Mouse (Mus musculus): ENCODE results near the gene Cwc25. TPM values are rescaled to one million over a fixed set of nuclear protein-coding genes. Genes with fewer than 3 reads are reported as not detected.

Cwc25 gene
- polyA plus RNA-seq, 1 experiment from 2014 or later: 18.0 TPM

Small RNA genes lying within 50 kb of the gene (microRNA-seq; reads per million reads assigned to microRNA genes)
- gene Mir8102: 0.66 reads per million

Other genes starting within 250 kb of the Cwc25 start
- 10.8 and 11.6 TPM in 2 replicates for gene Srcin1, start 190.4 kb downstream of the Cwc25 start, polyA plus RNA-seq (2015; fragmentation: Nextera tagmentation; extraction: Ambion mirVana)
- gene Epop, start 136.9 kb downstream of the Cwc25 start, polyA plus RNA-seq (2015; fragmentation: Nextera tagmentation; extraction: Ambion mirVana): 4.6 and 5.8 TPM in 2 replicates
- 4.3 and 4.7 TPM in 2 replicates for gene Mllt6, start 103.1 kb downstream of the Cwc25 start, polyA plus RNA-seq (2015; fragmentation: Nextera tagmentation; extraction: Ambion mirVana)
- 17.4 and 19.5 TPM in 2 replicates for gene Cisd3, start 80.7 kb downstream of the Cwc25 start, polyA plus RNA-seq (2015; fragmentation: Nextera tagmentation; extraction: Ambion mirVana)
- gene Pcgf2, start 66.1 kb downstream of the Cwc25 start, polyA plus RNA-seq (2015; fragmentation: Nextera tagmentation; extraction: Ambion mirVana): 18.1 and 18.8 TPM in 2 replicates
- gene Psmb3, start 63.2 kb downstream of the Cwc25 start, polyA plus RNA-seq (2015; fragmentation: Nextera tagmentation; extraction: Ambion mirVana): 460 and 475 TPM in 2 replicates
- gene Pip4k2b, start 21.9 kb downstream of the Cwc25 start, polyA plus RNA-seq (2015; fragmentation: Nextera tagmentation; extraction: Ambion mirVana): 4.1 and 4.8 TPM in 2 replicates
- gene 1700001P01Rik, start 9.4 kb upstream of the Cwc25 start, polyA plus RNA-seq (2015; fragmentation: Nextera tagmentation; extraction: Ambion mirVana): 0.39 and 0.75 TPM in 2 replicates
- gene Rpl23, start 15.9 kb upstream of the Cwc25 start, polyA plus RNA-seq (2015; fragmentation: Nextera tagmentation; extraction: Ambion mirVana): 327 and 370 TPM in 2 replicates
- gene Lasp1, start 32.4 kb upstream of the Cwc25 start, polyA plus RNA-seq (2015; fragmentation: Nextera tagmentation; extraction: Ambion mirVana): 129 and 132 TPM in 2 replicates
- 17.8 and 21.0 TPM in 2 replicates for gene B230217C12Rik, start 74.2 kb upstream of the Cwc25 start, polyA plus RNA-seq (2015; fragmentation: Nextera tagmentation; extraction: Ambion mirVana)
- gene Fbxo47, start 117.6 kb upstream of the Cwc25 start, polyA plus RNA-seq (2015; fragmentation: Nextera tagmentation; extraction: Ambion mirVana): 0.67 and 1.0 TPM in 2 replicates
- 0.65 and 0.89 TPM in 2 replicates for gene Plxdc1, start 219.9 kb upstream of the Cwc25 start, polyA plus RNA-seq (2015; fragmentation: Nextera tagmentation; extraction: Ambion mirVana)
- 6.9 and 7.0 TPM in 2 replicates for gene Arl5c, start 229.6 kb upstream of the Cwc25 start, polyA plus RNA-seq (2015; fragmentation: Nextera tagmentation; extraction: Ambion mirVana)

Data from forebrain, embryonic 15.5 days (tissue).